Mouse (Mus musculus): ENCODE results near the gene Crtc2.

Crtc2 gene

DNA sequence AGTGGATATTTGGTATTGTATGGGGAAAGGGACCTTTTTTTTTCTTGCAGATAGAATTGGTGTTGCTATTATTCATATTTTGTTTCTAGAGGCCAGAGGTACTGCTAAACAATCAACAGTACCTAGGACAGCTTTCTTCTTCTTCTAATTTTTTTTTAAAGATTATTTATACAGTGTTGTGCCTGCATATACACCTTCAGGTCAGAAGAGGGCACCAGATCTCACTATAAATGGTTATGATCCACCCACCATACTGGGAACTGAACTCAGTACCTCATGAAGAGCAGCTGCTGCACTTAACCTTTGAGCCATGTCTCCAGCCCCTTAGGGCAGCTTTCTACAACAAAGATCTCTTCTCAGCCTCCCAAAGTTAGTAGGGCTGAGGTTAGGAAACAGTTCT, 59.4 kb downstream of the Crtc2 start:
- no peak for DNase-seq

Measured in spleen, adult 18-20 months (tissue).